Comparison of ENCODE assay signal across 14 mouse cellular contexts in the genomic region with DNA sequence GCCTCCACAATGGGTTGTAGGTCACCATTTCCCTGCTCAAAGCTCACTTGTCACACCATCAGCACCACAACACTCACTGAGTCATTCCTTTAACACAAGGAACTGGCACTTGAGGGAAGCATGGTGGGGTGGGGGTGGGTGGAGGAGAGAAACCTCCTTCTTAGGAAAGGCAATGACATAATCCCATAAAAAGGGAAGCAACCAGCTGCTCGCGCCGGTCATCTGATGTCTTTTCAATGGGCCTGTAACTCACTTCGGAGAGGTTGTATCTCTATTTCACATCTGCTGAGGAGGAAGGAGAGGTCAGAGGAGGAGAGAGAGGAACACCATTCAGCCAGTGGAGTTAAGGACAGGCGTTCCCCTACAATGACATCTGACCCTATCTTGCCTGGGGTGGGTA.
DNase-seq lines count a peak whose midpoint lies in the region; ATAC-seq and TF ChIP-seq lines count a peak whose summit lies in the region.
"Had no signal": no experiment of that assay in that cellular context is flagged by ENCODE, and none has a peak within 500 bp of the region (broad histone marks: within the 10 kb centered on the region; RNA-seq: fewer than 3 reads in every experiment).

No protein-coding gene starts in this region.

- no peaks in the 10 kb centered on the region for H3K27me3 ChIP-seq in heart, adult 2 months (ENCODE audit: control insufficient read depth, insufficient read depth, low read length)
- no peaks in the 10 kb centered on the region for H3K27me3 ChIP-seq in heart, embryonic 12.5 days (replicated peaks)
- H3K27me3 ChIP-seq: limb, embryonic 15.5 days; midbrain, embryonic 15.5 days had no signal

- intact Hi-C loops in heart, adult 2 months (cut with DNase I), result loop anchor here (5.0 kb wide), 1 partner anchor 80 kb away; no protein-coding TSS in a partner anchor

- TF ChIP-seq CTCF in heart, adult 2 months (IDR thresholded peaks at IDR 0.05), result no peak

- H3K9ac ChIP-seq in heart, adult 2 months (ENCODE audit: low read depth, low read length), result no peak overlapping the region
- H3K9ac ChIP-seq in heart, embryonic 12.5 days, result no peak overlapping the region
- H3K9ac ChIP-seq: limb, embryonic 15.5 days; midbrain, embryonic 15.5 days had no signal

- H3K36me3 ChIP-seq in heart, adult 2 months (ENCODE audit: control insufficient read depth, insufficient read depth, low read length), result peaks cover 6% of the 10 kb centered on the region
- no peaks in the 10 kb centered on the region for H3K36me3 ChIP-seq in heart, embryonic 12.5 days
- H3K36me3 ChIP-seq: limb, embryonic 15.5 days; midbrain, embryonic 15.5 days had no signal

- no peak for ATAC-seq in heart, embryonic 12.5 days (ENCODE audit: insufficient number of reproducible peaks, low FRiP score)
- peak; percentile 93 for ATAC-seq in megakaryocyte, adult 5-6 weeks (ENCODE audit: poor library complexity, severe bottlenecking)
- ATAC-seq: CD4-positive, CD25-positive, alpha-beta regulatory T cell, adult 4 months; midbrain, embryonic 15.5 days had no signal

- TF ChIP-seq EP300 in heart, adult 2 months (IDR thresholded peaks at IDR 0.05; ENCODE audit: insufficient read depth, low read depth, low read length), result 0 out of 2 replicates have a peak, but pooled peaks have one; percentile 9

- WGBS in heart, adult 2 months, result 28% methylated on average over 5 of the region's 5 CpGs
- 45% methylated on average over 5 of the region's 5 CpGs for WGBS in heart, embryonic 12.5 days

- no peaks in the 10 kb centered on the region for H3K9me3 ChIP-seq in heart, embryonic 12.5 days (replicated peaks)
- H3K9me3 ChIP-seq: limb, embryonic 15.5 days; midbrain, embryonic 15.5 days had no signal

- H3K4me1 ChIP-seq in heart, adult 2 months (ENCODE audit: control insufficient read depth, insufficient read depth, low read length), result peaks cover 20% of the 10 kb centered on the region
- peaks cover 43% of the 10 kb centered on the region for H3K4me1 ChIP-seq in heart, embryonic 12.5 days (replicated peaks)

- DNase-seq in heart, adult 2 months, result peak in 1 of 2 experiments; percentile 47
- peak; percentile 95 for DNase-seq in 416B (ENCODE audit: low read depth)
- peak; percentile 1 for DNase-seq in c-Kit-positive CD71-positive TER-119-positive erythroid progenitor cells, embryonic 14.5 days (ENCODE audit: low spot score)
- DNase-seq in embryo, embryonic 10 days (ENCODE audit: low spot score), result no peak
- no peak for DNase-seq in spleen, postnatal 14 days (ENCODE audit: low spot score in 2 of 2)
- DNase-seq in kidney, adult 18-20 months, result no peak
- DNase-seq: kidney, adult 11 months; thymus, postnatal 25 days had no signal

- H3K4me2 ChIP-seq in heart, embryonic 12.5 days, result no peak overlapping the region
- H3K4me2 ChIP-seq: limb, embryonic 15.5 days; midbrain, embryonic 15.5 days had no signal

- H3K27ac ChIP-seq in heart, adult 2 months, result no peak overlapping the region
- no peak overlapping the region for H3K27ac ChIP-seq in heart, embryonic 12.5 days (ENCODE audit: poor library complexity, severe bottlenecking)
- H3K27ac ChIP-seq: limb, embryonic 15.5 days; midbrain, embryonic 15.5 days had no signal

- no peak overlapping the region for H3K4me3 ChIP-seq in heart, adult 2 months
- H3K4me3 ChIP-seq in heart, embryonic 12.5 days, result no peak overlapping the region
- H3K4me3 ChIP-seq: erythroblast, embryonic 14.5 days; limb, embryonic 15.5 days; midbrain, embryonic 15.5 days had no signal

- H3K79me2 ChIP-seq in heart, adult 2 months (replicated peaks; ENCODE audit: control insufficient read depth, insufficient read depth, low read length), result no peaks in the 10 kb centered on the region

- no peak for TF ChIP-seq POLR2A in heart, adult 2 months (IDR thresholded peaks at IDR 0.05; ENCODE audit: insufficient read depth, low read depth, low read length)

Comparison
In these comparisons a context has a peak if more than half of its experiments do, and no peak if none do; other contexts are left out.
1. DNase-seq: peak in 416B (single experiment) and c-Kit-positive CD71-positive TER-119-positive erythroid progenitor cells, embryonic 14.5 days (single experiment); none in embryo, embryonic 10 days (single experiment), spleen, postnatal 14 days (0 of 2) and kidney, adult 18-20 months (single experiment).